Mouse (Mus musculus): ENCODE measurements around the gene Gm10644. TPM values are rescaled to one million over a fixed set of nuclear protein-coding genes. Genes with fewer than 3 reads are reported as not detected.

Gene Gm10644
- total RNA-seq, 2 experiments from 2014 or later: 0.25 to 0.54 TPM

GRCm38 (mm10) chr8:83942446-83942845, 12.6 kb downstream of the Gm10644 start:
- intact Hi-C loops (cut with DNase I): no loop called here
- no peak for DNase-seq (ENCODE audit: low spot score in 2 of 2)

GRCm38 (mm10) chr8:83941066-83941677, 13.8 kb downstream of the Gm10644 start:
- intact Hi-C loops (cut with DNase I): no loop called here
- no peak for DNase-seq (ENCODE audit: low spot score in 2 of 2)

- no peak for DNase-seq (ENCODE audit: low spot score in 2 of 2)
- intact Hi-C loops (cut with DNase I): no loop called here
Observed at GRCm38 (mm10) chr8:83938330-83938729, 16.7 kb downstream of the Gm10644 start.

- DNase-seq (ENCODE audit: low spot score in 2 of 2): no peak
Observed at GRCm38 (mm10) chr8:83937645-83938044, 17.4 kb downstream of the Gm10644 start.

GRCm38 (mm10) chr8:83935435-83935834, 19.6 kb downstream of the Gm10644 start:
- intact Hi-C loops (cut with DNase I): no loop called here
- DNase-seq (ENCODE audit: low spot score in 2 of 2): peak in 1 of 2 experiments; percentile 2

More at GRCm38 (mm10) chr8:83937645-83938044, 17.4 kb downstream of the Gm10644 start:
- intact Hi-C loops (cut with DNase I): no loop called here

- intact Hi-C loops (cut with DNase I): no loop called here
- no peak for DNase-seq (ENCODE audit: low spot score in 2 of 2)
Observed at GRCm38 (mm10) chr8:83934994-83935393, 20.0 kb downstream of the Gm10644 start.

GRCm38 (mm10) chr8:83934222-83934621, 20.8 kb downstream of the Gm10644 start:
- intact Hi-C loops (cut with DNase I): no loop called here
- DNase-seq (ENCODE audit: low spot score in 2 of 2): peak in 1 of 2 experiments; percentile 2

- DNase-seq (ENCODE audit: low spot score in 2 of 2): no peak
Observed at GRCm38 (mm10) chr8:83926266-83926665, 28.7 kb downstream of the Gm10644 start.

GRCm38 (mm10) chr8:83924585-83924984, 30.4 kb downstream of the Gm10644 start:
- intact Hi-C loops (cut with DNase I): no loop called here

More at GRCm38 (mm10) chr8:83926266-83926665, 28.7 kb downstream of the Gm10644 start:
- intact Hi-C loops (cut with DNase I): no loop called here

GRCm38 (mm10) chr8:83922727-83923126, 32.3 kb downstream of the Gm10644 start:
- DNase-seq (ENCODE audit: low spot score in 2 of 2): no peak
- intact Hi-C loops (cut with DNase I): no loop called here

More at GRCm38 (mm10) chr8:83924585-83924984, 30.4 kb downstream of the Gm10644 start:
- DNase-seq (ENCODE audit: low spot score in 2 of 2): no peak

GRCm38 (mm10) chr8:83921558-83921957, 33.4 kb downstream of the Gm10644 start:
- intact Hi-C loops (cut with DNase I): no loop called here

GRCm38 (mm10) chr8:83917566-83917965, 37.4 kb downstream of the Gm10644 start:
- intact Hi-C loops (cut with DNase I): loop anchor here (2.0 kb wide), 1 partner anchor 17 kb away; the partner anchor contains the start of gene Adgrl1
- DNase-seq (ENCODE audit: low spot score in 2 of 2): no peak

More at GRCm38 (mm10) chr8:83921558-83921957, 33.4 kb downstream of the Gm10644 start:
- peak; percentile 72 to 84 for DNase-seq (ENCODE audit: low spot score in 2 of 2)

- peak; percentile 73 to 77 for DNase-seq (ENCODE audit: low spot score in 2 of 2)
- intact Hi-C loops (cut with DNase I): loop anchor here (2.0 kb wide), 1 partner anchor 15 kb away; the partner anchor contains the start of gene Adgrl1
Observed at GRCm38 (mm10) chr8:83916015-83916414, 39.0 kb downstream of the Gm10644 start.

GRCm38 (mm10) chr8:83914860-83915259, 40.1 kb downstream of the Gm10644 start:
- intact Hi-C loops (cut with DNase I): no loop called here

GRCm38 (mm10) chr8:83914232-83914631, 40.8 kb downstream of the Gm10644 start:
- intact Hi-C loops (cut with DNase I): no loop called here
- no peak for DNase-seq (ENCODE audit: low spot score in 2 of 2)

More at GRCm38 (mm10) chr8:83914860-83915259, 40.1 kb downstream of the Gm10644 start:
- no peak for DNase-seq (ENCODE audit: low spot score in 2 of 2)

- intact Hi-C loops (cut with DNase I): no loop called here
Observed at GRCm38 (mm10) chr8:83911809-83912731, 42.9 kb downstream of the Gm10644 start.

GRCm38 (mm10) chr8:83909311-83909710, 45.7 kb downstream of the Gm10644 start:
- intact Hi-C loops (cut with DNase I): no loop called here
- peak in 1 of 2 experiments; percentile 37 for DNase-seq (ENCODE audit: low spot score in 2 of 2)

More at GRCm38 (mm10) chr8:83911809-83912731, 42.9 kb downstream of the Gm10644 start:
- no peak for DNase-seq (ENCODE audit: low spot score in 2 of 2)

GRCm38 (mm10) chr8:83908583-83908982, 46.4 kb downstream of the Gm10644 start:
- no peak for DNase-seq (ENCODE audit: low spot score in 2 of 2)
- intact Hi-C loops (cut with DNase I): no loop called here

- intact Hi-C loops (cut with DNase I): loop anchor here (5.0 kb wide), 1 partner anchor 94 kb away; the partner anchor contains the start of gene Samd1
- no peak for DNase-seq (ENCODE audit: low spot score in 2 of 2)
Observed at GRCm38 (mm10) chr8:83902961-83903666, 51.9 kb downstream of the Gm10644 start.
